Mouse (Mus musculus) layer of hippocampus, adult 11-12 months (tissue): Measurements from ENCODE around the gene 1700125H20Rik.

Source experiments
- DNase-seq: peaks from one replicate; pipeline ENCODE4 v3.0.0; 2022; ENCODE audit warnings: low spot score

The 1700125H20Rik gene

DNA sequence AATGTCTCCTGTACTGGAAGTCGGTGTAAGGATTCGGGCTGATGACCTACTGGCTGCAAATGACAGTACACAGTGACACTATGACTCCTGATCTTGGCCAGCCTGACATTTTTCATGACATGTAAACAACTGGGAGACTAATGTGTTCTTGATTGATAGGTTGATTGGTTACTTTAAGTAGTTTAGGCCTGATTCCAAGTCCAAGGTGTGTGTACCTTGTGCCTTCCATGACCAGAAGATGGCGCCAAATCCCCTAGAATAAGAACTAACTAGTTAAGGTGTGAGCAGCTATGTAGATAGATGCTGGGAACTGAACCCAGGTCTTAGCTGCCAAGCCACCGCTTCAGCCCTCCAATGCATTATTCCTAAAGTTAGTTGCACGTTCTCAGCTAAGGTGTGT is 13.9 kb downstream of the 1700125H20Rik start:
- peak; percentile 26 for DNase-seq

DNA sequence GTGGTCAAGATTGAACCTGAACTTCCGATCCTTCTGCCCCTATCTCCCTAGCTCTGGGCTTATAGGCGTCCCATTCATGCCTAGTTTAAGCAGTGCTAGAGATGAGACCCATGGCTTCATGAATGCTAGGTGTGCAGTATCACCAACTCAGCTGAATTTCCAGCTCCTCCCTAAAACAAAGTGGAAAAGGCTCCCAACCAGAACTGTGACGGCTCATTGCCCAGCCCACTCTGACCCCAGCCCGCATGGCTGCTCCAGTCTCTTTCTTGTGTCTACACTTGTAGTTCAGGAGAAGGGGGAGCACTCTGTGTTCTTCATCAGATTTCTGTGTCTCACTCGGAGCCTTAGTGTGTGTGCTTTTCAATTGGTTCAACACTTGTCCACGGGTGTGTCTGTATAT is 14.6 kb downstream of the 1700125H20Rik start:
- DNase-seq = no peak

DNA sequence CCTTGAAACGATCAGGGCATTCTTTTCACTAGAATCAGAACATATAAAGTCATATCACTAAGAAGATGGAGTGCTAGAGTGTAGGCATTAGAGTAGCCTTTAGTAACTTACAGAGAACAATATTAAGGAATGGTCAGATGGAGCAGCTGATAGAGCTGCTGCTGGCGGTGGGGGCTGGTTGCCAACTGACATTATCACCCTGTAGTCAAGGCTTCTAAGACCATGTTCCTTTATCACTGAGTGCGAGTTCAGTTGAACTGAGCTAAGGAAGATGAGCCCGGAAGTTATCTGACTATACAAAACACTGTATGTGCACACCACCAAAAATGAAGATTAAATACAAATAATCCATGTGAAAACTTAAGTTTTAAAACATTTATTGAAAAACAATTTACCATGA is 18.9 kb downstream of the 1700125H20Rik start:
- DNase-seq = no peak

DNA sequence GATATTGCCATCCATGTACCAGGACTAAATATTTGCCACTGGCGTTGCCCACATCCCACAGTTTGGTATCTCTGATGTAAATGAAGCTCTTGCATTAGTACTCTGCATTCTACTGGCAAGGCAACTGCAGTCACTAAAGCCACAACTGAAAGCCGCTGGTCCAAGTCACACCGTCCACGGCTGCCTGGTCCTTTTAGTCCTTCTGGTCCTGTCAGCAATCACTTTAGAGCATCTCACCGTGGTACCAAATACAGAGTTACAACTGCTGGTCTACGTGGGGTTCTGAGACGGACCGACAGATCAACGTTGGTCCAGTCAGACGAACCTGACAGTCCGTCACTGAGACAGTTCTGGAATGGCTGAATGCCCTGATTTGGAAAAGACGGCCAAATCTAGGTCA is 20.5 kb downstream of the 1700125H20Rik start:
- no peak for DNase-seq

DNA sequence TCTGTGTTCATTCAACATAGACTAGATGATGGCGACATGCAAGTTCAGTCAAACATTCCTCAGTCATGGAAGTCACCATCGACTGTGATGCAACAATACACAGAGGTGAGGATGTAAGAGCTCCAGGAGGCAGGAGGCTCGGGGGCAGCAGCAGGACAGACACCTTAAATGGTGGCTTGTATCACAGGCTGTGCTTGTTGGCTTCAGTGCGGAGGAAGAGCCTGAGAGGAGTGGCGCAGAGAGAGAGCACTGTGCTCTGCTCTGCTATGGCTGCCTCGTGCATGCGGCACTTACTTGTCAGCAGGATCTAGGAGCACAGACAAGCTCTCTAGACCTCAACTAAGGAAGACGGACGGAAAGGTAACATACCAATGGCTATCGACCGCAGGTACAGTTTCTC is 24.0 kb downstream of the 1700125H20Rik start:
- no peak for DNase-seq

DNA sequence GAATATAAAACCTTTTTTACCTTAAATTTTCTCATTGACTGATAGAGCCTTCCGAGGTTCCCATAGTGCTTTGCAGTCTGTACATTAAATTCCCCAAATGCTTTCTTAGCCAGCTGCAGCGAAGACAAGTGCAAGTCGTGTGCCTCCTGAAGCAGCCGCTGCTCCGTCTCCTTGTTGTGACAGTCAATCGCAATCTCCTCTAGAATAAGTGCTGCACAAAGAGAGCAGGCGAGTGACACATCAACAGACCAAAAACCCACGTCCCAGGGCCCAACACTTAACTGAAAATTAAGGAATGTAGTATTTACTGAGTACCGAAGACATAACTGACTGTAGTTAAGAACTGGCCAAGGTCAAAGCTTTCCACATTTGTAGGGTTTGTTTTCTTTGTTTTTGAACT is 25.8 kb downstream of the 1700125H20Rik start:
- no peak for DNase-seq

DNA sequence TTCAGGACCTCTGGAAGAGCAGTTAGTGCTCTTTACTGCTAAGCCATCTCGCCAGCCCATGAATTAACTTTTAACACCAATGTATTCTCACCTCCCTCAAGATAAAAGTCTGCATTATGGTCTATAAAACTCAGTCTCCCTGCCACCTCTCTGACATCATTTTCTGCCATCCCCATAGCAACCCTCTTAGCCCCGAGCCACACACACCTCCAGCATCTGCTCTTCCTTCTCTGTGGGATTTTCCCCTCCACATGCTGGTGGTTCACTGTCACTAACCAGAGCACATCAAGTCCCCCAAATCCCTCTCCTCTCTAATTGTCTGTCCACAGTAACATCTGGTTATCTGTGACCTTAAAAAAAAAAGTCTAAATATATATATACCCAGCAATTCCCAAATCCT is 28.7 kb downstream of the 1700125H20Rik start:
- no peak for DNase-seq

DNA sequence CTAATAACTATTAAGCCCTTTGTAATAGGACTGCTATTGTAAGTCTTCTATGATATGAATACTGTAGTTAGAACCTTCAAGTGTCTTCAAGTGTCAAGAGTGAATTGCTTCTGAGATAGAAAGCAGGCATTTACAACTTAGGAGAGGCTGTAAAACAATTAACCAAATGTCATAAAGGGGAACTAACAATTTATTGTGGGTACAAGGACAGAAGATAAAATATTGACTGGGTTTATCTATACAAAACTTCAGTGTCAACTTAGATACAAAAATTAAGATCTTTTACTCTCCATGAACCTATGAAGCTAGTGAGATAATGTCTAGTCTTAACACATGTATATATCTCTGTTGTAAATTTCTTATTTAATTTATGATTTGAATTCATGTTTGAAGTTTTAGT is 36.0 kb downstream of the 1700125H20Rik start:
- DNase-seq = no peak

DNA sequence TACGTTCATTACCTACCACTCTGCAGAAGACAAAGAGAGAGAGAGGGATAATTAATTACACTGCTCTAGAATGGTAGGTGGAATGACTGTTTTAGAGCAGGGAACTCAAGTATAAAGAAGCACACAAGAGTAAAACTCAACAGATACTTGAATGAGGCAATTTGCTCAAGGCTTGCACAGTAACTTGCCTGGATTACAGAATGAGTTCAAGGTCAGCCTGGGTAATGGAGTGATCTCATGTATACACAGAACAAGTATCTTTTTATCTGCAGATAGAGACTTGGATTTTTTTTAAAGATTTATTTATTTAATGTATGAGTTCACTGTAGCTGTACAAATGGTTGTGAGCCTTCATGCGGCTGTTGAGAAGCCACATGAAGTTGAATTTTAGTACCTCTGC is 40.9 kb downstream of the 1700125H20Rik start:
- no peak for DNase-seq

DNA sequence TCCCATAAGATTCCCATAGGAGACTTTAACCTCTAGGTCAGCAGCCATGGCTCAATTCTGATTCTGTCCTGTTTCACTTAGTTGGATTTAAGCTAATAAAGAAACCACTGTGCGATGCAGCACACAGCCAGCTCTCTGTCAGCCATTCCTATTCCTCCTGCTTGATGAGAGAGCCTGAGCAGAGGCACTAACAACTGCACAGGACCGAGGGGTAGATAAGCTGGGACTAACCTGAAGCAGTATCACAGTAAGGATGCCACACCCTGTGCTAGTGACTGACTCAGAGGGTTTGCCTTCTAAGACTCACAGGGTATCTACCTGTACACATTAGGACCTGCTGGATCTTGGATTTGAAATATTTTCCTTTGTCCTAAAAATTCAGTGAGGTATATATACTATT is 43.0 kb downstream of the 1700125H20Rik start:
- no peak for DNase-seq

DNA sequence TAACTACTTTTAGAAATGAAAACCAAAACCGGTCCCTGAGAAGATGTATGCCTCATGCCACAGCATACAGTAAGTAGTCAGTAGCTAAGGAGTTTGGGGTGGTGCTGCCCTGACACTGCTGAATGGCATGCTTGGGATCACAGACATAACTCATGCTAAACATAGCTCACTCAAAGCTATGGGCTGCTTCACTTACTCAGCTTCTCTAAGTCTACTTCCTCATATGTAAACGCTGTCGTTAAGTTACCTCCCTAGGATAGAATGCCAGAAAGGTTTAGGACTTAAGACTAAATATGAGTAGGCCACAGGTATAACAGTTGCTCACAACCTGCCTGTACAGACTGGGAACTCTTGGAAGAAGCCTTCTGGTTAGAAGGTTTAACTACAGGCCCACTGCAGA is 44.5 kb downstream of the 1700125H20Rik start:
- no peak for DNase-seq

DNA sequence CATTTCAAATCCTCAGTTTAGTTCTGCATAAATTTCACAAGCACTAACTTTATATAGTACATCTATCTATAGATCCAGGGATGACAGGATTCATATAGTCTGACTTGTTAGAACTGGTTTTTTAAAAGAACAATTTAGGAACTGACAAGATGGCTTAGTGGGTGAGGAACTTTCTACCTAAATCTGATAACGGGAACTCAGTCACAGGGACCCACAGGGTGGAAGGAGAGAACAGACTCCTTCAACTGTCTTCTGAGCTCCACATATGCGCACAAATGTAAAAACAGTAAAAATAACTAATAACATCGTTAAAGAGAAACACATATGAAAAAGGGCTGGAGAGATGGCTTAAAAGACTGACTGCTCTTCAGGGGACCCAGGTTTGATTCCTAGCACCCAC is 48.8 kb downstream of the 1700125H20Rik start:
- no peak for DNase-seq

DNA sequence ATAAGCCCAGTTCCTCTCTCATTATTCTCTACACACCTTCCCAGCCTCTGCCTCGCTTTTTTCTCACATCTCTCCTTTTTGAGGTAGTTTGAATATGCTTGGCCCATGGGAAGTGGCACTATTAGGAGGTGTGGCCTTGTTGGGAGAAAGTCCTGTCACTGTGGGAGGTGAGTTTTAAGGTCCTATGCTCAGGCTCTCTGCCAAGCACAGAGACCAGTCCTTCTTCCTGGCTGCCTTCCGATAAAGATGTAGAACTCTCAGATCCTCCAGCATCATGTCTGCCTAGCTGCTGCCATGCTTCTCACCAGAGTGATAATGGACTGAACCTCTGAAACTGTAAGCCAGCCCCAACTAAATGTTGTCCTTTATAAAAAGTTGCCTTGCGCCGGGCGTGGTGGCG is 52.4 kb downstream of the 1700125H20Rik start:
- DNase-seq = no peak

DNA sequence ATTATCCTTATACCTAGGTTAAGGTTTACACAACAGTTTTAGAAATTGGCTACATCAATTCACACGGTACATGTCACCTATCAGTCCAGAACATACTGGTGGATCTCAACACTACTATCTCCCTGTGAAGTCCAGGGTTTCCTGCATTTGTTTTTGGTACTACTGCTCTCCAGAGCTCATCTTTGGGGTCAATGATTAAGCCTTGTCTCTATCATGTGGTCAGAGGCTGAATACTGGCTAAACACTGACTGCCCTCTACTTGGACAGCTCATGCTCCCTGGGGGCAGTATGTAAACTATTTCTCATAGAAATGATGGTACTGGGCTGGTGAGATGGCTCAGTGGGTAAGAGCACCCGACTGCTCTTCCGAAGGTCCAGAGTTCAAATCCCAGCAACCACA is 53.0 kb downstream of the 1700125H20Rik start:
- no peak for DNase-seq
